Mouse (Mus musculus) heart, postnatal 14 days (tissue): ENCODE data around the gene Mrgprg. TPM values are rescaled to one million over a fixed set of nuclear protein-coding genes. Genes with fewer than 3 reads are reported as not detected.
A peak's percentile ranks its signal among the peaks of the same experiment; 100 is the strongest.

Experiments used
- DNase-seq, 2 experiments: peaks; one replicate each; pipeline ENCODE4 v3.0.0; 2021 to 2022
- intact Hi-C: fragments of 180-260 bp; cut with DNase I; formaldehyde crosslinking; loops from one replicate; pipeline ENCODE4 v1.15.1; 2025
- total RNA-seq, 2 experiments: library from RNA; stranded (reverse); gene quantifications; 2 replicates each; pipeline ENCODE4 v1.2.3; 2021

Gene Mrgprg
- total RNA-seq, 2 experiments from 2014 or later: not detected

GRCm38 (mm10) chr7:143756125-143757026 lies 10.4 kb downstream of the Mrgprg start, which contains the start of gene Osbpl5:
Gene Osbpl5 (minus strand): TSS chr7:143756985.
- intact Hi-C loops: no loop called here

GRCm38 (mm10) chr7:143755357-143756124 lies 11.3 kb downstream of the Mrgprg start:
- intact Hi-C loops: no loop called here
- no peak for DNase-seq

More at GRCm38 (mm10) chr7:143756125-143757026, 10.4 kb downstream of the Mrgprg start, which contains the start of gene Osbpl5:
- DNase-seq: no peak

- intact Hi-C loops: no loop called here
- DNase-seq: peak; percentile 60 to 80
Observed at GRCm38 (mm10) chr7:143753990-143754715, 12.6 kb downstream of the Mrgprg start.

GRCm38 (mm10) chr7:143752606-143753005 lies 14.2 kb downstream of the Mrgprg start:
- intact Hi-C loops: no loop called here
- no peak for DNase-seq

GRCm38 (mm10) chr7:143752056-143752455 lies 14.7 kb downstream of the Mrgprg start:
- intact Hi-C loops: no loop called here
- no peak for DNase-seq

- DNase-seq: no peak
- intact Hi-C loops: no loop called here
Observed at GRCm38 (mm10) chr7:143751380-143751779, 15.4 kb downstream of the Mrgprg start.

- no peak for DNase-seq
- intact Hi-C loops: loop anchor here (5.0 kb wide), 1 partner anchor 267 kb away; no protein-coding TSS in a partner anchor
Observed at GRCm38 (mm10) chr7:143749045-143749444, 17.7 kb downstream of the Mrgprg start.

GRCm38 (mm10) chr7:143748041-143748868 lies 18.5 kb downstream of the Mrgprg start:
- intact Hi-C loops: loop anchor here (1.0 to 5.0 kb wide), 2 partner anchors 42 to 266 kb away; no protein-coding TSS in a partner anchor
- peak; percentile 89 to 94 for DNase-seq

- intact Hi-C loops: no loop called here
Observed at GRCm38 (mm10) chr7:143740653-143741052, 26.1 kb downstream of the Mrgprg start.

GRCm38 (mm10) chr7:143739511-143740461 lies 27.0 kb downstream of the Mrgprg start:
- intact Hi-C loops: no loop called here
- peak; percentile 88 to 90 for DNase-seq

More at GRCm38 (mm10) chr7:143740653-143741052, 26.1 kb downstream of the Mrgprg start:
- no peak for DNase-seq

GRCm38 (mm10) chr7:143738601-143739006 lies 28.2 kb downstream of the Mrgprg start:
- peak in 1 of 2 experiments; percentile 38 for DNase-seq
- intact Hi-C loops: no loop called here

GRCm38 (mm10) chr7:143738194-143738593 lies 28.6 kb downstream of the Mrgprg start:
- intact Hi-C loops: no loop called here
- DNase-seq: no peak

- intact Hi-C loops: no loop called here
- DNase-seq: no peak
Observed at GRCm38 (mm10) chr7:143733746-143734145, 33.0 kb downstream of the Mrgprg start.

GRCm38 (mm10) chr7:143729886-143730285 lies 36.9 kb downstream of the Mrgprg start:
- DNase-seq: peak; percentile 31 to 55
- intact Hi-C loops: no loop called here

GRCm38 (mm10) chr7:143726396-143726795 lies 40.4 kb downstream of the Mrgprg start:
- intact Hi-C loops: no loop called here
- no peak for DNase-seq

- intact Hi-C loops: no loop called here
- no peak for DNase-seq
Observed at GRCm38 (mm10) chr7:143723841-143724240, 43.0 kb downstream of the Mrgprg start.

GRCm38 (mm10) chr7:143722646-143723045 lies 44.1 kb downstream of the Mrgprg start:
- no peak for DNase-seq
- intact Hi-C loops: no loop called here

- DNase-seq: peak in 1 of 2 experiments; percentile 37
Observed at GRCm38 (mm10) chr7:143717811-143718210, 49.0 kb downstream of the Mrgprg start.

More at GRCm38 (mm10) chr7:143717811-143718210, 49.0 kb downstream of the Mrgprg start:
- intact Hi-C loops: no loop called here
